Mouse (Mus musculus) brown adipose tissue, adult 24 weeks (tissue): ENCODE results near the gene Tmem51. TPM values are rescaled to one million over a fixed set of nuclear protein-coding genes. Genes with fewer than 3 reads are reported as not detected.
"Not testable (repeated sequence)": the region's sequence is repeated elsewhere in the genome, so short reads cannot be mapped to it uniquely, and the experiment has no call there.

Source experiments
- H3K27ac ChIP-seq: fragments of 200-500 bp; replicated peaks from 2 replicates; pipeline ENCODE4 v1.5.1; 2012; ENCODE audit warnings: low read depth, mild to moderate bottlenecking, low read length
- H3K4me1 ChIP-seq: fragments of 200-500 bp; 2 replicates; pipeline ENCODE4 v1.6.1; 2012; ENCODE audit warnings: low read length, mixed read lengths; ENCODE audit not compliant: control insufficient read depth, insufficient read depth, insufficient read length
- H3K4me3 ChIP-seq: fragments of 200-500 bp; 2 replicates; pipeline ENCODE4 v1.5.1; 2012; ENCODE audit warnings: low read depth, mild to moderate bottlenecking, low read length, moderate library complexity; ENCODE audit not compliant: insufficient read depth
- polyA plus RNA-seq: library from polyadenylated mRNA; stranded (reverse); fragments of >200 nt; gene quantifications from 2 replicates; pipeline ENCODE4 v1.2.4, GENCODE M21; 2012; ENCODE audit not compliant: missing spikeins, insufficient read depth, insufficient read length

Tmem51 gene
- polyA plus RNA-seq, 1 experiment: 0.91 TPM

- H3K4me1 ChIP-seq: 0 out of 2 replicates have a peak, but pooled peaks cover 2% of the 10 kb centered on the region
- H3K4me3 ChIP-seq: no peak overlapping the region
- H3K27ac ChIP-seq: no peak overlapping the region
Observed at GRCm38 (mm10) chr4:141996880-141997279, 87.2 kb downstream of the Tmem51 start.

- no peak overlapping the region for H3K4me3 ChIP-seq
- no peak overlapping the region for H3K27ac ChIP-seq
- H3K4me1 ChIP-seq: 0 out of 2 replicates have a peak, but pooled peaks cover 2% of the 10 kb centered on the region
Observed at GRCm38 (mm10) chr4:141996086-141996485, 88.0 kb downstream of the Tmem51 start.

DNA sequence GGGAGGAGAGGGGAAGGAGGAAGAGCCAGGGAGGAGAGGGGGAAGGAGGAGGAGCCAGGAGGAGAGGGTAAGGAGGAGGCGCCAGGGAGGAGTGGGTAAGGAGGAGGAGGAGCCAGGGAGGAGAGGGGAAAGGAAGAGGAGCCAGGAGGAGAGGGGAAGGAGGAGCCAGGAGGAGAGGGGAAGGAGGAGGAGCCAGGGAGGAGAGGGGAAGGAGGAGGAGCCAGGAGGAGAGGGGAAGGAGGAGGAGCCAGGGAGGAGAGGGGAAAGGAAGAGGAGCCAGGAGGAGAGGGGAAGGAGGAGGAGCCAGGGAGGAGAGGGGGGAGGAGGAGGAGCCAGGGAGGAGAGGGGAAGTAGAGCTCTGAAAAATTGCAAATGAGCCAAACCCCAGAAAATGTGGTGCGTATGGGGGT is 90.0 kb downstream of the Tmem51 start:
- not testable (repeated sequence) for H3K27ac ChIP-seq, H3K4me3 ChIP-seq, H3K4me1 ChIP-seq

DNA sequence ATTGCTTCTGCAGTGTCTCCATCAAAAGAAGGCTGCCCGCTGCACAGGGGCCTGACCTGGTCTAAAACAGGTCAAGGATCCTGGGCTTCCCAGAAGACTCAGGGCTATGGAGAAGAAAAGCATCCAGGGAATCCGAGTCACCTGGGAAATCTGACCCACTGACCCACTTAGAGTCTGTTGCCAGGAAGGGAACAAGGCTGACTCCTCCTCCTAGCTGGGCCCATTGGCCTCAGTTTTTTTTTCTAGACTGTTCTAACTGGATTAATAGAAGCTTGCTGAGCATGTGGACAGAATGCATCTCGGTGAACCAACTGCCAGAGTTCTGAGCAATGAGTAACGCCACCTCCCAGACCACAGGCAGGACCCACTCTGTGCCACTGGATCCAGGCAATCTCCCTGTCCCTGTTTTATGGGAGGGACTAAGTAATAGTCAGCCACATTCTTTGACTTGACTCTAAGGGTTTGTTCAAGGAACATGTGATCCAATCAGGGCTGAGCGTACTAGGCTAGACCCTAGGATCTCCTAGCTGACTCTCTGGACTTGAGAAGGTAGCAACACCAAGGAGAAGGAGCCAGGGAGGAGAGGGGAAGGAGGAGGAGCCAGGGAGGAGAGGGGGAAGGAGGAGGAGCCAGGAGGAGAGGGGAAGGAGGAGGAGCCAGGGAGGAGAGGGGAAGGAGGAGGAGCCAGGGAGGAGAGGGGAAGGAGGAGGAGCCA is 90.6 kb downstream of the Tmem51 start:
- Histone ChIP-seq H3K4me1 (0 out of 2 replicates have a peak, but pooled peaks cover under 1% of the 10 kb centered on the region), H3K27ac (no peak overlapping the region), H3K4me3 (no peak overlapping the region)

- Histone ChIP-seq H3K4me1 (no peaks in the 10 kb centered on the region), H3K4me3 (no peak overlapping the region), H3K27ac (no peak overlapping the region)
Observed at GRCm38 (mm10) chr4:141992530-141993204, 91.4 kb downstream of the Tmem51 start.

GRCm38 (mm10) chr4:141988178-141988577 is 95.9 kb downstream of the Tmem51 start:
- Histone ChIP-seq H3K27ac (no peak overlapping the region), H3K4me3 (no peak overlapping the region), H3K4me1 (no peaks in the 10 kb centered on the region)

DNA sequence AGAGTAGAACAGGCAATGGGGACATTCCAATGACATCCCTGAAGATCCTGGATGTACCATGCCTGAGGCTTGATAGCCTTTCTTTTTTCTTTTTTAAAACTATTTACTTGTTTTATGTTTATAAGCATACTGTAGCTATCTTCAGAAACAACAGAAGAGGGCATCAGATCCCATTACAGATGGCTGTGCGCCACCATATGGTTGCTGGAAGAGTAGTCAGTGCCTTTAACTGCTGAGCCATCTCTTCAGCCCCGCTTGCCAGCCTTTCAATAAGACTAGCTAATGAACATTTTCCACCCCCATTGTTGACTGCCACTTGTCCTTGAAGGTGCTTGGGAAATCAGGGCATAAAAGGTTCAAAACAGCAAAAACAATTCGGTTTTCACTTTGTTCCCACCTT is 100.4 kb downstream of the Tmem51 start:
- no peak overlapping the region for H3K27ac ChIP-seq
- H3K4me1 ChIP-seq: no peaks in the 10 kb centered on the region
- no peak overlapping the region for H3K4me3 ChIP-seq

GRCm38 (mm10) chr4:141981475-141981874 is 102.6 kb downstream of the Tmem51 start:
- Histone ChIP-seq H3K4me3 (no peak overlapping the region), H3K4me1 (no peaks in the 10 kb centered on the region), H3K27ac (no peak overlapping the region)

Other genes starting within 250 kb of the Tmem51 start
- gene Ctrc, start 237.9 kb downstream of the Tmem51 start, polyA plus RNA-seq: not detected in 2 replicates
- gene Efhd2, start 209.4 kb downstream of the Tmem51 start, polyA plus RNA-seq: 11.7 and 12.9 TPM in 2 replicates
- not detected in 2 replicates for gene Fhad1, start 69.2 kb downstream of the Tmem51 start, polyA plus RNA-seq
- gene Kazn, start 155.1 kb upstream of the Tmem51 start, polyA plus RNA-seq: 0.79 and 0.88 TPM in 2 replicates